Mouse (Mus musculus) kidney, embryonic 15.5 days (tissue): Measurements from ENCODE around the gene Tcl1b5. TPM values are rescaled to one million over a fixed set of nuclear protein-coding genes. Genes with fewer than 3 reads are reported as not detected.

Source experiments
- ATAC-seq: fragments of 200-750 bp; cut with Nextera tagmentation; replicated peaks from 2 replicates; pipeline ENCODE4 v1.8.0; 2017; ENCODE audit warnings: moderate TSS enrichment; ENCODE audit not compliant: low FRiP score
- H3K27ac ChIP-seq: fragments of 300-500 bp; sonication (generic); 2 replicates; pipeline ENCODE4 v1.5.1; 2015; ENCODE audit warnings: mild to moderate bottlenecking, inconsistent platforms
- H3K27me3 ChIP-seq: fragments of 300-500 bp; sonication (generic); 2 replicates; pipeline ENCODE4 v1.6.1; 2015; ENCODE audit warnings: inconsistent platforms
- H3K36me3 ChIP-seq: fragments of 300-500 bp; sonication (generic); 2 replicates; pipeline ENCODE4 v1.6.1; 2015; ENCODE audit warnings: inconsistent platforms
- H3K4me1 ChIP-seq: fragments of 300-500 bp; sonication (generic); 2 replicates; pipeline ENCODE4 v1.6.1; 2015; ENCODE audit warnings: inconsistent platforms
- H3K4me2 ChIP-seq: fragments of 300-500 bp; sonication (generic); 2 replicates; pipeline ENCODE4 v1.6.1; 2015; ENCODE audit warnings: moderate library complexity, mild to moderate bottlenecking, inconsistent platforms
- H3K4me3 ChIP-seq: fragments of 300-500 bp; sonication (generic); replicated peaks from 2 replicates; pipeline ENCODE4 v1.5.1; 2015; ENCODE audit warnings: mild to moderate bottlenecking, inconsistent platforms
- H3K9ac ChIP-seq: fragments of 300-500 bp; sonication (generic); 2 replicates; pipeline ENCODE4 v1.6.1; 2015; ENCODE audit warnings: mild to moderate bottlenecking, inconsistent platforms
- H3K9me3 ChIP-seq: fragments of 300-500 bp; sonication (generic); replicated peaks from 2 replicates; pipeline ENCODE4 v1.6.1; 2016; ENCODE audit warnings: inconsistent platforms
- WGBS: fragments of 180-500 bp; shearing (Covaris S2); methylation state at CpG from one replicate; pipeline ENCODE4 v1.1.7; 2015; ENCODE audit warnings: mixed read lengths; 5-methylcytosine and 5-hydroxymethylcytosine counted together
- polyA plus RNA-seq: library from polyadenylated mRNA; unstranded; fragments of >200 nt; fragmentation: Nextera tagmentation; extraction: Ambion mirVana; gene quantifications from 2 replicates; pipeline ENCODE4 v1.2.1, GENCODE M21; 2015

Gene Tcl1b5
- polyA plus RNA-seq, 1 experiment from 2014 or later = not detected

DNA sequence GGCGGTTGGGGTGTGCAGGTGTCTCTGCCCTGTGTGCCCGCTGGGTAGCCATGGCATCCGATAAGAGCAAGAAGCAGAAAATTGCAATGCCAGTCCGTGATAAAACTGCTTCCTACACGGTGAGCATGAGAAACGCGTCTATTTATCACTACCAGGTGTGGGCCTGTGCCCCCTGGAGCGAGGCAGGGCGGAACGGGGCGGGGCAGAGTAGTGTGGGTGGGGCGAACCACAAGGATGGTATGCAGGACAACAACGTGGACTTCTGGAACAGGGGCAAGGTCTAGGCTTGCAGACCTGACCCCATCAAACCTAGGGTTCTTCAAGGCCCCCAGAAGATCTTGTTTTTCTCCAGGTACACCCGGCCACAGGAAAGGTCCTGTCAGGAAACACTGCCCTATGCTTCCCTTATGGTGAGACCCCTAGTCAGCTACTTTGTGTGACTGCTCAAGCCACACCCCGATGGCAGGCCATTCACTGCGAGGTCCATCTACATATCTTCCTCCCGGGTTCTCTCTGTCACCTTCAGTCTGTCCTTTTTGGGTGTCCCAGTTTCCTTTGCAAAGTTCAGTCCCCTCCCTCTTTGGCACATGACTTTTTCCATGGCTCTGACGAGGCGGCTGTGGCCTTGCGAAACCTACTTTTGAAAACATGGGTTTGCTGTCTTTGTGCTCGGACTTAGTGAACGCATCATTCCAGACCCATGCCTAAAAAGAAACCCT, 46.6 kb downstream of the Tcl1b5 start, which contains the start of gene Tcl1:
TSS of gene Tcl1 (minus strand) at position 193 of the 719 bp plus-strand sequence.
- no peaks in the 10 kb centered on the region for H3K4me1 ChIP-seq
- no peaks in the 10 kb centered on the region for H3K36me3 ChIP-seq
- H3K4me2 ChIP-seq = no peak within 1 kb of the TSS
- H3K27me3 ChIP-seq = no peaks in the 10 kb centered on the region
- no peak within 1 kb of the TSS for H3K4me3 ChIP-seq
- no peak within 1 kb of the TSS for H3K27ac ChIP-seq
- WGBS = 87% methylated on average over 22 of the region's 22 CpGs
- no peak within 1 kb of the TSS for H3K9ac ChIP-seq
- no peak for ATAC-seq
- no peaks in the 10 kb centered on the region for H3K9me3 ChIP-seq

DNA sequence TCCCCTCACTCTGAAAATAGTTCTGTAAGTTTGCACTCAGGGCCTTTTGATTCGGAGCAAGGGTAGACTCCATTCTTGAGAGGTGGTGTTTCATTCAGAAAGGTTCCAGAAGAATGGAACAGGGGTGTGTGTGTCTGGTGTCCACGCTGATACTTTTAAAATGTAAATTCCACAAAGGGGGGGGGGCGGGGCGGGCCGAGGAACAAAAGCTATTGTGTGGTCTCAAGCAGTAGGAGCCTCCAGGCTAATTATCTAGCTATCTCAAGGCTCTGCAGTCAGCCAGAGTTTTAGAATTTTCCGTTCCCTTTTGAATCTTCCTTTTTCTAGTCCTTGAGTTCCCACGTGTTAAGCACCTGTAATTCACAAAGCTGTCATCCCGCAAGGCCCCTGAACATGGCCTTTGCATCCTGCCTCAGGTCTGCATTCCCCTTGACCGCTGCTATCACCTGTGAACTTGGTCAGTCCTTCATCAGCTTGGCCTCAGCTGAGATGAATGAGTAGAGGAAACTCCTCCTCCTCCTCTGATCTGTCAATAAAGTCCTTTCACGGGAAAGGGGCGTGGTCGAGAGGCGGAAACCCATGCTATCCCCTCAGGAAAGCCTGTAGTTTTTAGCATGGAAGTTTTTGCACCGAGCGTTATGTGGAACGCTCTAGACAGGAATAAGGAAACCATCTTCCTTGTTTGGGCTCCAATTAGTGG, 48.6 kb downstream of the Tcl1b5 start:
- 55% methylated on average over 16 of the region's 16 CpGs for WGBS
- Histone ChIP-seq H3K9ac (no peak overlapping the region), H3K9me3 (no peaks in the 10 kb centered on the region), H3K27ac (no peak overlapping the region), H3K4me2 (no peak overlapping the region), H3K4me1 (no peaks in the 10 kb centered on the region), H3K27me3 (no peaks in the 10 kb centered on the region), H3K4me3 (no peak overlapping the region), H3K36me3 (no peaks in the 10 kb centered on the region)
- ATAC-seq = no peak

Other genes with a start within 250 kb of the Tcl1b5 start
- gene Syne3, start 166.5 kb upstream of the Tcl1b5 start, polyA plus RNA-seq = 0.82 TPM in 2 replicates
- gene Glrx5, start 143.7 kb upstream of the Tcl1b5 start, polyA plus RNA-seq = 159 and 184 TPM in 2 replicates
- not detected in 2 replicates for gene Tcl1b2, start 30.3 kb upstream of the Tcl1b5 start, polyA plus RNA-seq
- not detected in 2 replicates for gene Tcl1b1, start 16.7 kb upstream of the Tcl1b5 start, polyA plus RNA-seq
- not detected in 2 replicates for gene Tcl1b3, start 14.7 kb downstream of the Tcl1b5 start, polyA plus RNA-seq
- gene Tcl1b4, start 25.6 kb downstream of the Tcl1b5 start, polyA plus RNA-seq = not detected in 2 replicates
- gene Tcl1, start 46.4 kb downstream of the Tcl1b5 start, polyA plus RNA-seq = not detected in 2 replicates
- 0.08 and 0.12 TPM in 2 replicates for gene Tunar, start 157.5 kb downstream of the Tcl1b5 start, polyA plus RNA-seq